Mouse (Mus musculus) megakaryocyte, embryonic 14.5 days (primary cell): ENCODE data around the gene Psmb5. TPM values are rescaled to one million over a fixed set of nuclear protein-coding genes. Genes with fewer than 3 reads are reported as not detected.

Source experiments
- H3K27me3 ChIP-seq: replicated peaks from 2 replicates; pipeline ENCODE3; 2012; ENCODE audit warnings: inconsistent platforms
- H3K36me3 ChIP-seq: replicated peaks from 2 replicates; pipeline ENCODE3; 2012; ENCODE audit warnings: low read length, inconsistent platforms, mixed read lengths
- H3K4me1 ChIP-seq: 2 replicates; pipeline ENCODE4 v1.6.1; 2012; ENCODE audit warnings: inconsistent platforms
- H3K4me3 ChIP-seq: replicated peaks from 2 replicates; pipeline ENCODE3; 2012; ENCODE audit warnings: moderate library complexity, mild to moderate bottlenecking, inconsistent platforms
- H3K9me3 ChIP-seq: 2 replicates; pipeline ENCODE4 v1.6.1; 2012; ENCODE audit warnings: inconsistent platforms
- FLI1 ChIP-seq: IDR thresholded peaks from 2 replicates; pipeline ENCODE4 v1.6.1; 2012; ENCODE audit warnings: low read length, inconsistent platforms, mixed read lengths
- GATA1 ChIP-seq: IDR thresholded peaks from 3 replicates; pipeline ENCODE4 v1.6.1; 2012; ENCODE audit warnings: mixed read lengths, low read length, inconsistent platforms, borderline replicate concordance
- polyA plus RNA-seq: library from polyadenylated mRNA; stranded (reverse); fragments of >175 nt; gene quantifications from 2 replicates; pipeline ENCODE4 v1.2.3, GENCODE M21; 2012; ENCODE audit warnings: low replicate concordance; ENCODE audit not compliant: insufficient read depth

Gene Psmb5
- polyA plus RNA-seq, 1 experiment: 327 TPM

- Histone ChIP-seq H3K4me1 (peaks cover 58% of the 10 kb centered on the region), H3K36me3 (peaks cover 40% of the 10 kb centered on the region), H3K4me3 (peak overlapping the region; percentile 48), H3K27me3 (no peaks in the 10 kb centered on the region), H3K9me3 (no peaks in the 10 kb centered on the region)
- no peak for TF ChIP-seq FLI1
- no peak for TF ChIP-seq GATA1
These were observed 23.0 kb downstream of the Psmb5 start for GRCm38 (mm10) chr14:54594631-54595414.

GRCm38 (mm10) chr14:54594055-54594454 is 23.8 kb downstream of the Psmb5 start:
- peaks cover 59% of the 10 kb centered on the region for H3K4me1 ChIP-seq
- no peaks in the 10 kb centered on the region for H3K27me3 ChIP-seq
- H3K4me3 ChIP-seq: no peak overlapping the region
- H3K36me3 ChIP-seq: peaks cover 38% of the 10 kb centered on the region
- no peaks in the 10 kb centered on the region for H3K9me3 ChIP-seq
- TF ChIP-seq FLI1 (no peak), GATA1 (no peak)

- peak overlapping the region; percentile 85 for H3K4me3 ChIP-seq
- H3K4me1 ChIP-seq: peaks cover 67% of the 10 kb centered on the region
- no peaks in the 10 kb centered on the region for H3K9me3 ChIP-seq
- TF ChIP-seq GATA1 (peak; percentile 49; the same call in 1 of the 3 replicates), FLI1 (no peak)
- H3K27me3 ChIP-seq: no peaks in the 10 kb centered on the region
- H3K36me3 ChIP-seq: peaks cover 32% of the 10 kb centered on the region
These were observed 25.4 kb downstream of the Psmb5 start for GRCm38 (mm10) chr14:54592319-54592934.

GRCm38 (mm10) chr14:54591056-54591455 is 26.8 kb downstream of the Psmb5 start:
- H3K36me3 ChIP-seq: peaks cover 34% of the 10 kb centered on the region
- TF ChIP-seq GATA1: no peak
- peaks cover 64% of the 10 kb centered on the region for H3K4me1 ChIP-seq
- H3K9me3 ChIP-seq: no peaks in the 10 kb centered on the region
- no peak overlapping the region for H3K4me3 ChIP-seq
- no peaks in the 10 kb centered on the region for H3K27me3 ChIP-seq

GRCm38 (mm10) chr14:54583681-54584338 is 34.0 kb downstream of the Psmb5 start:
- H3K9me3 ChIP-seq: no peaks in the 10 kb centered on the region
- H3K27me3 ChIP-seq: no peaks in the 10 kb centered on the region
- H3K4me1 ChIP-seq: peaks cover 41% of the 10 kb centered on the region
- TF ChIP-seq FLI1: no peak
- no peak for TF ChIP-seq GATA1
- H3K36me3 ChIP-seq: peaks cover 33% of the 10 kb centered on the region
- H3K4me3 ChIP-seq: no peak overlapping the region

- Histone ChIP-seq H3K4me1 (peaks cover 43% of the 10 kb centered on the region), H3K4me3 (peak overlapping the region; percentile 47), H3K9me3 (no peaks in the 10 kb centered on the region), H3K36me3 (peaks cover 33% of the 10 kb centered on the region), H3K27me3 (peaks cover 2% of the 10 kb centered on the region)
- TF ChIP-seq GATA1 (no peak), FLI1 (no peak)
These were observed 35.3 kb downstream of the Psmb5 start for GRCm38 (mm10) chr14:54582536-54582935.

GRCm38 (mm10) chr14:54579638-54580037 is 38.2 kb downstream of the Psmb5 start:
- H3K4me1 ChIP-seq: peaks cover 64% of the 10 kb centered on the region
- H3K27me3 ChIP-seq: peaks cover 31% of the 10 kb centered on the region
- no peak overlapping the region for H3K4me3 ChIP-seq
- peaks cover 17% of the 10 kb centered on the region for H3K36me3 ChIP-seq
- H3K9me3 ChIP-seq: no peaks in the 10 kb centered on the region
- no peak for TF ChIP-seq FLI1
- no peak for TF ChIP-seq GATA1

- Histone ChIP-seq H3K36me3 (peaks cover 6% of the 10 kb centered on the region), H3K4me1 (peaks cover 70% of the 10 kb centered on the region), H3K27me3 (peaks cover 47% of the 10 kb centered on the region), H3K4me3 (peak overlapping the region; percentile 94), H3K9me3 (no peaks in the 10 kb centered on the region)
- TF ChIP-seq GATA1: no peak
- no peak for TF ChIP-seq FLI1
These were observed 39.8 kb downstream of the Psmb5 start for GRCm38 (mm10) chr14:54578063-54578462.

- H3K4me1 ChIP-seq: peaks cover 70% of the 10 kb centered on the region
- H3K27me3 ChIP-seq: peaks cover 48% of the 10 kb centered on the region
- no peak for TF ChIP-seq GATA1
- no peak for TF ChIP-seq FLI1
These were observed 40.5 kb downstream of the Psmb5 start, which contains the start of gene Ajuba for GRCm38 (mm10) chr14:54577089-54577982. TSS of gene Ajuba (minus strand) at chr14:54577558.

More at GRCm38 (mm10) chr14:54577089-54577982, 40.5 kb downstream of the Psmb5 start, which contains the start of gene Ajuba:
- Histone ChIP-seq H3K36me3 (no peaks in the 10 kb centered on the region), H3K4me3 (peak within 1 kb of the TSS; percentile 94), H3K9me3 (no peaks in the 10 kb centered on the region)
